In genomic region chr14:63066630-63067310, GRCm38 (mm10) we compare ENCODE assay signal across 9 mouse cellular contexts. TPM values are rescaled to one million over a fixed set of nuclear protein-coding genes. Genes with fewer than 3 reads are reported as not detected.
DNase-seq lines count a peak whose midpoint lies in the region; ATAC-seq and TF ChIP-seq lines count a peak whose summit lies in the region.
"Had no signal": no experiment of that assay in that cellular context is flagged by ENCODE, and none has a peak within 500 bp of the region (broad histone marks: within the 10 kb centered on the region; RNA-seq: fewer than 3 reads in every experiment).

No protein-coding gene starts in this region.

- WGBS in thymus, adult 2 months, result 36% methylated on average over 16 of the region's 16 CpGs
- WGBS in intestine, embryonic 16.5 days, result 27% methylated on average over 16 of the region's 16 CpGs
- 36% methylated on average over 16 of the region's 16 CpGs for WGBS in midbrain, embryonic 11.5 days

- no peak overlapping the region for H3K4me2 ChIP-seq in intestine, embryonic 16.5 days (ENCODE audit: low read depth, low read length)
- no peak overlapping the region for H3K4me2 ChIP-seq in midbrain, embryonic 11.5 days

- peak; percentile 52 for DNase-seq in thymus, adult 2 months
- DNase-seq in thymus, adult 18-20 months, result no peak
- peak; percentile 85 to 92 for DNase-seq in heart, adult 18-20 months
- DNase-seq in left cerebral cortex, postnatal 4 days, result peak; percentile 71
- peak; percentile 97 for DNase-seq in midbrain, embryonic 11.5 days (ENCODE audit: low spot score, missing footprints)
- DNase-seq in skeletal muscle tissue, adult 2 months (ENCODE audit: low read depth, low spot score), result peak; percentile 36

- no peak overlapping the region for H3K4me3 ChIP-seq in thymus, adult 2 months (ENCODE audit: control insufficient read depth, insufficient read depth, low read length)
- no peak overlapping the region for H3K4me3 ChIP-seq in cortical plate, adult 2 months (ENCODE audit: insufficient read depth, low read length)
- no peak overlapping the region for H3K4me3 ChIP-seq in intestine, embryonic 16.5 days (ENCODE audit: low read length)
- no peak overlapping the region for H3K4me3 ChIP-seq in midbrain, embryonic 11.5 days (ENCODE audit: low read depth, low read length)

- TF ChIP-seq POLR2A in thymus, adult 2 months (IDR thresholded peaks at IDR 0.05; ENCODE audit: control insufficient read depth, extremely low read depth, insufficient read depth, low read length, poor library complexity), result no peak
- no peak for TF ChIP-seq POLR2A in cortical plate, adult 2 months (IDR thresholded peaks at IDR 0.05; ENCODE audit: extremely low read depth, insufficient read depth, low read length)

- no peaks in the 10 kb centered on the region for H3K9me3 ChIP-seq in intestine, embryonic 16.5 days (ENCODE audit: control insufficient read depth, low read length)
- no peaks in the 10 kb centered on the region for H3K9me3 ChIP-seq in midbrain, embryonic 11.5 days (ENCODE audit: control insufficient read depth, low read length)

- H3K9ac ChIP-seq in intestine, embryonic 16.5 days (ENCODE audit: low read depth, low read length), result no peak overlapping the region
- no peak overlapping the region for H3K9ac ChIP-seq in midbrain, embryonic 11.5 days (ENCODE audit: low read length)

- H3K4me1 ChIP-seq in thymus, adult 2 months (replicated peaks; ENCODE audit: control insufficient read depth, insufficient read depth, low read length), result no peaks in the 10 kb centered on the region
- no peaks in the 10 kb centered on the region for H3K4me1 ChIP-seq in cortical plate, adult 2 months (ENCODE audit: control insufficient read depth, insufficient read depth, low read length)
- H3K4me1 ChIP-seq in intestine, embryonic 16.5 days (ENCODE audit: control insufficient read depth, insufficient read depth, low read length), result peaks cover 4% of the 10 kb centered on the region
- no peaks in the 10 kb centered on the region for H3K4me1 ChIP-seq in midbrain, embryonic 11.5 days (ENCODE audit: control insufficient read depth, insufficient read depth, low read length)

- intact Hi-C loops in left cerebral cortex, postnatal 4 days (cut with DNase I), result loop anchor here (5.0 kb wide), 1 partner anchor 131 kb away; no protein-coding TSS in a partner anchor

- H3K36me3 ChIP-seq in thymus, adult 2 months (ENCODE audit: control insufficient read depth, insufficient read depth, low read length), result no peaks in the 10 kb centered on the region
- no peaks in the 10 kb centered on the region for H3K36me3 ChIP-seq in intestine, embryonic 16.5 days (ENCODE audit: control insufficient read depth, insufficient read depth, low read length)
- H3K36me3 ChIP-seq in midbrain, embryonic 11.5 days (ENCODE audit: control insufficient read depth, insufficient read depth, low read length), result no peaks in the 10 kb centered on the region

- no peak overlapping the region for H3K27ac ChIP-seq in thymus, adult 2 months (ENCODE audit: control insufficient read depth, insufficient read depth, low read length)
- no peak overlapping the region for H3K27ac ChIP-seq in cortical plate, adult 2 months (ENCODE audit: insufficient read depth, low read length)
- H3K27ac ChIP-seq in intestine, embryonic 16.5 days (ENCODE audit: low read length), result no peak overlapping the region
- no peak overlapping the region for H3K27ac ChIP-seq in midbrain, embryonic 11.5 days (ENCODE audit: low read depth, low read length)

- H3K27me3 ChIP-seq in thymus, adult 2 months (ENCODE audit: control insufficient read depth, insufficient read depth, low read length), result no peaks in the 10 kb centered on the region
- no peaks in the 10 kb centered on the region for H3K27me3 ChIP-seq in intestine, embryonic 16.5 days (replicated peaks; ENCODE audit: control insufficient read depth, insufficient read depth, low read length)
- no peaks in the 10 kb centered on the region for H3K27me3 ChIP-seq in midbrain, embryonic 11.5 days (ENCODE audit: control insufficient read depth, insufficient read depth, low read length)

- no peak for TF ChIP-seq CTCF in thymus, adult 2 months (IDR thresholded peaks at IDR 0.05; ENCODE audit: borderline replicate concordance, control insufficient read depth, extremely low read depth, insufficient read depth, low read length, poor library complexity)
- peak; percentile 90 for TF ChIP-seq CTCF in cortical plate, adult 2 months (IDR thresholded peaks at IDR 0.05; ENCODE audit: extremely low read depth, insufficient read depth, low read length)

- ATAC-seq in intestine, embryonic 16.5 days, result 0 out of 2 replicates have a peak, but pooled peaks have one; percentile 29
- no peak for ATAC-seq in midbrain, embryonic 11.5 days (ENCODE audit: low FRiP score)

RNA-seq across cellular contexts. Expression of gene Defb30, which starts 17.0 kb away (rescaled TPM):
- polyA plus RNA-seq in thymus, adult 2 months (2012; rRNA removed), result not detected in 2 replicates
- polyA plus RNA-seq in cortical plate, adult 2 months (2012; rRNA removed), result 0.10 TPM in 1 of 2 replicates, not detected in the other
- not detected for total RNA-seq in heart, adult 18-20 months (2021)
- not detected in 2 replicates for polyA plus RNA-seq in intestine, embryonic 16.5 days (2015; fragmentation: Nextera tagmentation; extraction: Ambion mirVana)
- total RNA-seq in left cerebral cortex, postnatal 4 days (2021), result not detected
- polyA plus RNA-seq in midbrain, embryonic 11.5 days (2014; fragmentation: Nextera tagmentation; extraction: Ambion mirVana), result not detected in 2 replicates
- total RNA-seq: neutrophil, adult 5-6 weeks had no signal

RNA-seq across cellular contexts. Expression of gene Defb42, which starts 20.0 kb away (rescaled TPM):
- polyA plus RNA-seq in thymus, adult 2 months (2012; rRNA removed), result 1.6 and 1.8 TPM in 2 replicates
- polyA plus RNA-seq in cortical plate, adult 2 months (2012; rRNA removed), result 0.57 and 0.86 TPM in 2 replicates
- under 1 TPM in 1 of 2 experiments, not detected in 1; 0.22 TPM for total RNA-seq in heart, adult 18-20 months (2021)
- 0.17 and 0.18 TPM in 2 replicates for polyA plus RNA-seq in intestine, embryonic 16.5 days (2015; fragmentation: Nextera tagmentation; extraction: Ambion mirVana)
- not detected for total RNA-seq in left cerebral cortex, postnatal 4 days (2021)
- polyA plus RNA-seq in midbrain, embryonic 11.5 days (2014; fragmentation: Nextera tagmentation; extraction: Ambion mirVana), result not detected in 2 replicates
- total RNA-seq: neutrophil, adult 5-6 weeks had no signal

RNA-seq across cellular contexts. Expression of gene Defb43, which starts 55.2 kb away (rescaled TPM):
- polyA plus RNA-seq in thymus, adult 2 months (2012; rRNA removed), result not detected in 2 replicates
- not detected in 2 replicates for polyA plus RNA-seq in cortical plate, adult 2 months (2012; rRNA removed)
- total RNA-seq in heart, adult 18-20 months (2021), result not detected
- polyA plus RNA-seq in intestine, embryonic 16.5 days (2015; fragmentation: Nextera tagmentation; extraction: Ambion mirVana), result not detected in 2 replicates
- total RNA-seq in left cerebral cortex, postnatal 4 days (2021), result not detected
- not detected in 2 replicates for polyA plus RNA-seq in midbrain, embryonic 11.5 days (2014; fragmentation: Nextera tagmentation; extraction: Ambion mirVana)
- total RNA-seq: neutrophil, adult 5-6 weeks had no signal

Comparison
In these comparisons a context has a peak if more than half of its experiments do, and no peak if none do; other contexts are left out.
1. DNase-seq: peak in thymus, adult 2 months (single experiment), heart, adult 18-20 months (2 of 2), left cerebral cortex, postnatal 4 days (single experiment), midbrain, embryonic 11.5 days (single experiment) and skeletal muscle tissue, adult 2 months (single experiment); none in thymus, adult 18-20 months (0 of 2).